Mouse (Mus musculus): ENCODE results near the gene Chil1.

Chil1 gene

GRCm38 (mm10) chr1:134210179-134210755 lies 28.3 kb downstream of the Chil1 start:
- no peak for DNase-seq

GRCm38 (mm10) chr1:134211043-134211442 lies 29.1 kb downstream of the Chil1 start:
- no peak for DNase-seq

GRCm38 (mm10) chr1:134211631-134212030 lies 29.7 kb downstream of the Chil1 start:
- no peak for DNase-seq

- DNase-seq, result no peak
Observed at GRCm38 (mm10) chr1:134212351-134212750, 30.4 kb downstream of the Chil1 start.

- peak; percentile 95 for DNase-seq
Observed at GRCm38 (mm10) chr1:134213405-134213804, 31.4 kb downstream of the Chil1 start.

- no peak for DNase-seq
Observed at GRCm38 (mm10) chr1:134215059-134215458, 33.1 kb downstream of the Chil1 start.

- no peak for DNase-seq
Observed at GRCm38 (mm10) chr1:134215751-134216628, 34.0 kb downstream of the Chil1 start.

GRCm38 (mm10) chr1:134216629-134216971 lies 34.6 kb downstream of the Chil1 start:
- DNase-seq, result no peak

- no peak for DNase-seq
Observed at GRCm38 (mm10) chr1:134217028-134217481, 35.1 kb downstream of the Chil1 start.

GRCm38 (mm10) chr1:134217942-134218341 lies 36.0 kb downstream of the Chil1 start:
- no peak for DNase-seq

GRCm38 (mm10) chr1:134219608-134220007 lies 37.6 kb downstream of the Chil1 start:
- DNase-seq, result no peak

GRCm38 (mm10) chr1:134221172-134221571 lies 39.2 kb downstream of the Chil1 start:
- no peak for DNase-seq

- DNase-seq, result peak; percentile 98
Observed at GRCm38 (mm10) chr1:134222122-134223055, 40.4 kb downstream of the Chil1 start.

GRCm38 (mm10) chr1:134224649-134225227 lies 42.8 kb downstream of the Chil1 start:
- no peak for DNase-seq

- no peak for DNase-seq
Observed at GRCm38 (mm10) chr1:134225375-134225774, 43.4 kb downstream of the Chil1 start.

GRCm38 (mm10) chr1:134226739-134227138 lies 44.8 kb downstream of the Chil1 start:
- no peak for DNase-seq

GRCm38 (mm10) chr1:134229806-134230575 lies 48.0 kb downstream of the Chil1 start:
- DNase-seq, result peak; percentile 97

GRCm38 (mm10) chr1:134230638-134231228 lies 48.8 kb downstream of the Chil1 start:
- peak; percentile 80 for DNase-seq

GRCm38 (mm10) chr1:134231270-134231669 lies 49.3 kb downstream of the Chil1 start:
- DNase-seq, result peak; percentile 96

- DNase-seq, result no peak
Observed at GRCm38 (mm10) chr1:134231681-134232080, 49.7 kb downstream of the Chil1 start.

- peak; percentile 90 for DNase-seq
Observed at GRCm38 (mm10) chr1:134232326-134232725, 50.4 kb downstream of the Chil1 start.
